Mouse (Mus musculus) liver, embryonic 14.5 days (tissue): ENCODE measurements around the gene 2900026A02Rik.

Experiments used
- CTCF ChIP-seq: IDR thresholded peaks from 2 replicates; pipeline ENCODE4 v1.5.1; 2016; ENCODE audit warnings: antibody characterized with exemption, low read depth, control low read depth
- EP300 ChIP-seq: IDR thresholded peaks from 2 replicates; pipeline ENCODE4 v1.6.1; 2016; ENCODE audit warnings: antibody characterized with exemption, low read depth

DNA sequence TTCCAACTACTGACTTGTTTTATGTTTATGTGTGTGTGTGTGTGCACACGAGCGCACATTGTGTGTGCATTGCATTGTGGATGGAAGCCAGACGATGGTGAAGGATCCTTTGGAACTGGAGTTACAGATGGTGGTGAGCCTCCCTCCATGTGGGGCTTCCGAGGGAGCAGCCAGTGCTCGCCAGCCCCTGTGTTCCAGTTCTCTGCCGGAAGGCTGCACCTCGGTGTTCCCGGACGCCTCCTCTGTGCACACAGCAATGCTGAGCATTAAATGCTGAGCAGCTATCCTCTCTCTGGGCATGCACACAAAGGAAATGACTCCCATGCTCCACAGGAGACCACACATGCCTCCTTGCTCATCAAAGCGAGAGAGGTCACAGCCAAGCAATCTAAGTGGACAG, 60.7 kb downstream of the 2900026A02Rik start:
- no peak for TF ChIP-seq CTCF
- TF ChIP-seq EP300 = no peak
